Mouse (Mus musculus) heart, adult 8-10 months (tissue): ENCODE results near the gene 1700025G04Rik. TPM values are rescaled to one million over a fixed set of nuclear protein-coding genes. Genes with fewer than 3 reads are reported as not detected.

Source experiments
- DNase-seq: peaks from one replicate; pipeline ENCODE4 v3.0.0; 2022; ENCODE audit warnings: low spot score
- total RNA-seq, 4 experiments: library from RNA; stranded (reverse); gene quantifications; 2 replicates each; pipeline ENCODE4 v1.2.4; 2022

The 1700025G04Rik gene
- total RNA-seq, 4 experiments from 2014 or later: 37.1 to 52.9 (median 46.2) TPM

DNA sequence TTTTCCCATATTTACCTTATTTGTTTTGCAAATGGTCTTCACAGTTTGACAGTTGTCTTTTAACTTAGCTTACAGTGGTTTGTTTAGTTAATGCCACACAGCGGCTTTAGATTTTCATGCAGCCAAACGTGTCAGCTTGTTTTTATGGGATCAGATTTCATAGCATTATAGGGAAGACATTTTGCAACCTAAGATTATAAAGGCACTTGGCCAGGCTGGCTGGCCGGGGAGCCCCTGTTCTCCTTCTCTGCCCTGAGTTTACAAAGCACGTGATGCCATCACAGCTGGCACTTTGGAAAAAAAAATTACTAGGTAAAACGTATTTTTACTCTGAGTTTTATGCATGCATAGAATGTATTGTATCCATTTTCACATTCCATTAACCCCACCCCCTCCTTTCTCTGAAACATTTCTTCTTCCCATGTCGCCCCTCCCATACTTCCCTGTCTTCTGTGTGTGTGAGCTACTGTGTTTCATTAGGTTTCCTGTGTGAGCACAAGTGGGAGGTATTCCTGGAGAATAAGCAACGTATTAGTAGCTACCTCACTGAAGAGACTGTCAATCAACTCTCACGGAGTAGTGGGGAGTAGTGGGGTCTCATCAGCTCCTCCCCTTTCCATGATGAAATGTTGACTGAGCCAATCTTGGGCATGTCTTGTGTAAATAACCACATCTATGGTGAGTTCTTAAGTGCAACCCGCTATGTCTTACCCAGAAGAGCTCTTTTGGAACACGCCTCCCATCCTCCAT lies 93.8 kb downstream of the 1700025G04Rik start:
- no peak for DNase-seq

DNA sequence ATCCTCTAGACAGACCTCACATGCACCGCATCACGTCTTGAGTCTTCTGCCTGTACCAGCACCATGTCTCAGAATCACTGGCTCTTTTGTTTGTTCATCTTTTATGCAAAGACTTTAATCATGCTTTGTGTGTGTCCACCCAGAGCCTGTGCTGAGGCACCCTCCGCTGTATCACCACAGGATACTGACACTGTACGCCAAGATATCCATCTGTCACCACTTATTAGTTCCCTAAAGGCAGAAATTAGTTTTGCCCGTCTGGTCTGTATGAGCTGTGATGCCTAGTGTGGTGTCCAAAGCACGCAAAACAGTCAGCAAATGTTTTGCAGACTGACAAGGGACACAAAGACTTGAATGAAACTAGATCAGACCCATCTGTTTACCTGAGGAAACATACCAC lies 95.7 kb downstream of the 1700025G04Rik start:
- no peak for DNase-seq

DNA sequence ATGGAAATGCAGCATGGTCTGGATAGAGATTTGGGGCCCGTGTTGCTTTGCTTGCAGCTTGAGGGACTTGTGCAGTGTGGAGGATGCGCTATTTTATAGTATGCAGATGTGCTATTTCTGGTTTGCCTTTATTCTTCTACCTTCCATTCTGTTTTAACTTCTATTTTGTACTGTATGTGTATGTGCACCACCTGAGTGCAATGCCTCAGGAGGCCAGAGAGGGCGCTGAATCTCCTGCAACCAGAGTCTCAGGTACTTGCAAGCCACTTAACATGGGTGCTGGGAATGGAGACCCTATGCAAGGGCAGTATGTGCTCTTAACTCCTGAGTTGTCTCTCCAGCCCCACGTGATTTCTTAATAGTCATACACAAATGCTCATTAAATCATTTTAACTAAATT lies 98.4 kb downstream of the 1700025G04Rik start:
- no peak for DNase-seq

DNA sequence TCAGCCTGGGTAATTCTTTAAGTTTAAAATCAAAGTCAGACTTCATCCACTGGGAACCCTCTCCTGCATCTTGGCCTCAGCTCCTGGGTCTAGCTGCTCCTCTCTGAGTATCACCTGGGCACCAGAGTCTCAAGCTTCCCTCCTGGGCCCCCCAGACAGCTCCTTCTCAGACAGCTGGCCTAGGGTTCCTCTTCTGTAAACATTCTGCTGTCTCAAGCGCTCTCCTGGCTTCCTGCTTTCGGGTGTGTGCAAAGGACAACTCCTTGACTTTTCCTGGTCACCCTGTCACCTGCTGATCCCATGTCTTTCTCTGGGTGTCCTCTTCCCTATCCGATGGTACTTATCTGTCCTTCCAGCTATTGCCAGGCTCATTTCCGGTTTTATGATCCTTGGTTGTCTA lies 99.3 kb downstream of the 1700025G04Rik start:
- DNase-seq: no peak

DNA sequence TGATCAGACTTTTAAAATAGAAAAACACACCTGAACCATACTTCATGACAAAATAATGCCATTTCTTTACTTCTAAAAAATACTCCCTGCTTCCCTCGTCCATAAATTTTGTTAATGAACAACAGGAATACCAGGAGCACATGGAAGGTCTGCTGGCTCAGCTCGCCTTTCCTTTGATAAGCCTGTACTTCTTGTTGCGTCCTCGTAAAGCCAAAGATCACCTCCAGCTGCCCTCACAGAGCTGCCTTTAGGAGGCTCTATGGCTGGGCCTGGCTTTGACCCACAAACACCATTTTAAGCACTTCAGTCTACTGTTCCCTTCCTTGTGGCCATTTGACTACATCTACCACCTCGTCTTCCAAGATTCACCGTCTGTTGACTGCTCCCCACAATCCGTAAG lies 101.2 kb downstream of the 1700025G04Rik start:
- no peak for DNase-seq

DNA sequence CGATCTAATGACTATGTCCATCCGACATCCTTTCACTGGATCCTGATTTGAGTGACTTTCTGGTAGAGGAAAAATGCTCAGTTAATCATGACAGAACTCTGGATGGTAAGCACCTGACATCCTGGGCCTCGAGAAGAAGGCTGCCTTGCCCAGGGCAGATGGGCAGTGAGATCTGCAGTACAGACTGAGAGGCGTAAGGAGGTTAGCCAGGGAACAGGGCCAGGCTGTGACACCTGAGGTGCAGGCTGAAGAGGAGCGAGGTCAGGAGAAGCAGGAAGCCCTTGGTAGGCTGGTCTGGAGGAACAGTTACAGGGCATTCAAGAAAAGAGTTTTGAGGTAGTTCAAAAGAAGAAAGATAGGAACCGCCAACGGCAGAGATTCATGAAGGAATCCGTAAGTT lies 101.9 kb downstream of the 1700025G04Rik start:
- DNase-seq: no peak

DNA sequence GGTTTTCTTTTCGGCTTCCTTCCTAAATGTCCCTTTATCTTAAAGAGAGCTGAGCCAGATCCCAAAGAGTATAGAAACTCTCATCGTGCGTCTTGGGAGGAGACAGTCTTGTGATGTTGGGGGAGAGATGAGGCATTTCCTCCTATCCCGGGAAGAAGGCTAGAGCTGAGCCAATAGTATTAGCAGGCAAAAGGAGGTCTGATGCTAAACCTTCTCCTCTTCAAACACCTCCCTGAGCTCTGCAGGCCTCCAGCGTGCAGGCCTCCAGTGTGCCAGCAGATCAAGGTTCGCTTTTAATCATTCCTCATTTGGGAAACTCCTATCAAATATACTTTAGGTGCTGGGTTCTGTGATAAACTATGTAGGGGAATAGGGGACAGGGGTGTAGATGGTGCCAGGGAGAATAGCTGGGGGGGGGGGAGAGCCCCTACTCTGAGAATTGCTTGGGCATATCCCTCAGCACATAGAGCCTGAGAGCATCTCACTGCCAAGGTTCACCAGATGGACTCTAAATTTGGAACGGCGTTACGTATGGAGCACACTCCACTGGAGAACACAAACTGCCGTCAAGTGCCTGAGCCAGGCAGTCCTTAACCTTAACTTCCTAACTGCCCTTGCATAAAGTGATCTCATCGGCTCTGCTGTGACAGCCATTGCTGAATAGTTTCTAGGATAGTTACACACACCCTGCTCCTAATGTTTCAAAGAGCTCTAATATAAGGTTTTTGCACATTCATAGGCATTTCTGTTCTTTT lies 103.7 kb downstream of the 1700025G04Rik start:
- DNase-seq: peak; percentile 37

DNA sequence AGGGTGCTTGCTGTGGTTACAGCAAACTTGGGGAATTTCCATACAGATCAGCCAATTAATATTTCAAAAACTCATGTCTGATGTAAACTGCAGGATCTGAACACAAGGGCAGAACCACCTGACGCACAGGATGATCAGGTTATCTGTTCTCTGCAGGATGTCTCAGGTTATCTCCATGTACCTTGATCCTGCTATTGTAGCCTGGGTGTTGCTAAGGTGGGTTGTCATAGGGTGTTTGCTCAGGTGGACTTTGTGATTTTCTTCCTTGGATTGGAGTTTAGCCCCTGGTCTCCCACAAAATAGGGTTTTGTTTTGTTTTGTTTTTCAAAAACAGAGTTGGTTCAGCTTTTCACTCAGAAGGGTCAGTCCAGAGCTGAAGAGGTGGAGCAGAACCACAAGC lies 104.9 kb downstream of the 1700025G04Rik start:
- DNase-seq: no peak

DNA sequence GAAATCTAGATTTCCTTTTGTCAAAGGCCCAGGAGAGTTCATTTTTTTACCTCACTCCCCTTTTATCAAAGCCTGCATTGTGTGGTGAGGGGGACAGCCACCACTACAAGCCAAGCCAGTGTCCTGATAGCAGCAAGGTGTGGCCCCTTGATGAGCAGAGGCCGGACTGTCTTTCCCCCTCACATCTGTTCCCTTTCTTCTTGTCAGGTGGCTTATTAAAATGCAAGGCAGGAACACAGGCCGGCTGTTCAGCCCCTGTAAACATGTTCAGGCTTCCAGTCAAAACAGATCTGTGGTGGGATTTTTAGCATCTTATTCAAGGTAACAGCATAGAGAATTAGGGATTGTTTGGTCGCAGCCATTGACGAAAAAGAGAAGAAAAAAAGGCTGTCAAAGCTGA lies 105.9 kb downstream of the 1700025G04Rik start:
- DNase-seq: no peak

DNA sequence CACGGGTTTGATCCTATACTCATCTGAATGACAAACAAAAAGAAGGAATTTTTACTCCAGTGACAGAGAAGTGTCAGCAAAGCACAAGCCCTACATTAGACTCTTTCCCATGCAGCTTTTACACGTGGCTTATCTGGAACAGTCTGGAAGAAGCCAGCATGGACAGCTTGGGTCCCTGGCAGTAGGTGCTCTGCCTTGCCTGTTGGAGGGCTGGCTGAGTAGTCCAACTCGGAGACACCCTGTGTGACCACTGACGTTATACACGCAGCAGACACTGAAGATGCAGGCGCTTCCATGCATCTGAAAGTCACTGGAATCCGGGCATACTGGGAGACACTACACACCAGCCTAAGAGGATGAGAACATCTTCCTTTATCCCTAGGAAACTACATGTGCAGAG lies 109.4 kb downstream of the 1700025G04Rik start:
- no peak for DNase-seq

DNA sequence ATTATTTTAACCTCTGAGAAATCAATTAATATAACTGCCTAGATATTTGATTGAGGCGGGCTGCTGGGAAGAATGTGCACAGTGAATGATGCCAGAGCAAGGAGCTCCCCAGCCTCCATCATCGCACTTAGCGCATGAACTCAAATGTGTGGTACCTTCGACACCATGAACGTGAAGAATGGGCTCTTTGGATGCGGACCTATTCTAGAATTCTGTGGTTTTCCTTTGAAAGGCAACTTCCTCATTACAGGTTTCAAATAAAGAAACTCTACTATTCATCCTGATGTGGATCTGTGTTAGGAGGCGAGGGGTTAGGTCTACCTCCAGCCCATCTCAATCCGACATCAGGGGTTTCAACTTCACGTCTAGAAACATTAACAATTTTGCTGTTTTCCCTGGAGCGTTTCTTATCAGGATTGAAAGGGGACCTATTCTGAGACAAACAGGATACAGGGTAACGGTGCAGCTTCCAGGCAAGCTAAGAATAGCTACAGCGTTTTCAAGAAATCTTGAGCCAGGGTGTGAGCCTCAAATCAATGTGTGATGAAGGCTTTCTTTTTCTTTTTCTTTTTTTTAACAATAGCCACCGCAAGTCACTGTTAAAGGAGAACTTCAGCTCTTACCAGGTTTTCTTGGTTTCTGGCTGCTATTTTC lies 110.0 kb downstream of the 1700025G04Rik start:
- DNase-seq: no peak

DNA sequence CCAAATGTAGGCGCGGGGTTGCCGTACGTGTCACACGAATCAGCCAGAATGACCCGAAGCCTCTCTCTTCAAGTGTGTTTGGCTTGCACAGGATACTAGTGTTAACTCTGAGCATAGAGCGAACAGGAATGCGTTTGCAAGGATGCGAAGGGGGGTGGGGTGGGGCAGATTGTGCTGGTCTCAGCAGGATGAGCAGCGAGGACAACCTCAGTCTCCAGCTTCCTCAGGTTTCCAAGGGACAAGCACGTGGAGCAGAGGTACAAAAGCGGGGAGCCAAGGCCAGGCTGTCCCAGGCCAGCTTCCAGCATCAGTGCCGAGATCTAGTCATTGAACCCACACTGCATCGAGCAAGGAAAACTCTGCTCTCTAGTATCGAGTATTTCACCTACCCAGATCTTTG lies 111.2 kb downstream of the 1700025G04Rik start:
- no peak for DNase-seq

DNA sequence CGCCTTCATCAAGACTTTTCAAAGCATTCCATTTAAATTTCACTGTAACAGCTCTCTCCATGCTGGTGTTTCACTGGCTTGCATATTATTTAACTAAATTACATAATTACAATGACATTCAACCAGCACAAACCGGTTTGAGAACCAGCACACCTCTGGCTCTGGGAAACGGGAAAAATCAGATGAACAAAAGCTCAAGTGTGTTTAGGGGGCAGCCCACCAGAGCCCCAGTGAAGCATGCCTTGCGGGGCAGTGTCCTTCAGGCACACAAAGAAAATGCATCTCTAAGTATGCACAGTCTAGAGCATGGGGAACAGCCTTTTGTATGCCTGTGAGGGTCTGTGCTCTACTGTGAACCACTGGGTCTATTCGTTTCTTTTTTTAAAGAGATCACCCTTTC lies 112.3 kb downstream of the 1700025G04Rik start:
- DNase-seq: no peak

DNA sequence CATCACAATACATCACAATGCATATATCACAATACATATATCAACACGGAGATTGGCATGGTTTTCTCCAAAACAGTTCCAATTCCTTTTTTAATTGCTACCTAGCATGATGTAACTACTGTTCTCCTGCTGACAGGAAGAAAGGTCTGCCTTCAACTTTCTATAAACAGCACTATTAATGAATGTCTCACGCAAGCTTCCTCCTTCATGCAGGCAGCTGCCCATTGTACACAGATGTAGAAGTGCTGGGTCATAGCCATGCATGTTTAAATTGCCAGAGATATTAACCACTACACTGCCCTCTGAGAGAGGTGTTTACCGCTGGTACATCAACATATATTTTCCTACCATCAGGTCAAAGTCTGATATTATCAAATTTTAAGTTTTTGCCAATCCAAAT lies 113.1 kb downstream of the 1700025G04Rik start:
- DNase-seq: no peak

DNA sequence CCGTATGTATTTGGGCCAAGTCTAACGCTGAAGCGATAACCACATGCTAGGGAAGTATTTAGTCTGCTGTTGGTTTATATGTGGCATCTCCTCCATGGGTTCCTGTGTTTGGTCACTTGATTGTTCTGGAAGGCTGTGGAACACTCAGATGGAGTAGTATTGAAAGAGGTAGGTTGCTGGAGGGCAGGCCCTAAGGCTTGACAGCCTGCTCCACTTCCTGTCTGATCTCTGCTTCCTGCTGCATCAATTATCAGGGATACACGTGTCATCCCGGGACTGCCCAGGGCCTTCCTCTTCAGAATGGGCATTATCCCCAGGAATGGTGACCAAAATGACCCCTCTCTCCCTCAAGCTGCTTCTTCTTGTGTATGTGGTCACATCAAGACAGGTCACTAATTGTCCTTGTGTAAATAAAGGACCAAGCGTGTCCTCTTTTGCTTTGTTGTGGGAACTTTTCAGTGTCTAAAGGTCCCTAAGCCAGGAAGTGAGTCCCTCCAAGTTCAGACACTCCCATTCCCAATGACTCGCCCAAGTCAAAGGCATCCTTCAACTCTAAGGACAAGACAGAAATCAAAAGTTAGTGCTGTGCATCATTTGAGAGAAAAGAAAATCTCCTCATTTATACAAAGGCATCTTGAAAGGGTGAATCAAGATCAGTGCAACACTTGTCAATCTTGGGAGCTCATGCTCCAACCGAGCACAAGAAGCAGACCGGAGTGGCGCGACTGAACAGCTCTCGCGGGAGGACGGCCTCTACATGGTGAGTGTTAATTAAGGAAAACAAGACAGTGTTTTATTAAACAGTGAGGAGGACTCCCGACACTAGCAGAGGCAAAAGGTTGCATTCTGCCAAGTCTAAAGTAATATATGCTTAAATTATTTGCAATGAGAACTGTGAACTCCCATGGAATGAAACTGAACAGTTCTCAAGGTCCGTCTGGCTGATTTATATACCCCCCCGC lies 114.2 kb downstream of the 1700025G04Rik start:
- no peak for DNase-seq

DNA sequence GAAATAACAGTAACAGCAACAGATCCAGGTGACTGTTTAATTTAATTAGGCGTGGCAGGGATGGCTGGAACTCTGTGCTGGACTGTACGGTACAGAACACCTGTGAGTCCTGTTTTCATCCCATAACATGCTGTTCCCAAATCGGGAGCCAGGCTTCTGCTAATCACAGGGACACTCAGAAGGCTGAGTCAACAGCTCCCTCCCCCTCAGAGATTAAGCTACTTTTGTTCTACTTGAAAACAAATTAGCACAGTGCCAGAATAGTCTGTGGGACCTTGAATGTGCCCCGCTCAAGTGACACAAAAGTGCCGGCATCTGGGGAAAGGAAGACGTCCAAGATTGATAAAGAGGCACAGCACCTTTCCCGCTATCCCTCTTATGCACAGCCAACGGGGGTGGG lies 115.0 kb downstream of the 1700025G04Rik start:
- DNase-seq: peak; percentile 71

DNA sequence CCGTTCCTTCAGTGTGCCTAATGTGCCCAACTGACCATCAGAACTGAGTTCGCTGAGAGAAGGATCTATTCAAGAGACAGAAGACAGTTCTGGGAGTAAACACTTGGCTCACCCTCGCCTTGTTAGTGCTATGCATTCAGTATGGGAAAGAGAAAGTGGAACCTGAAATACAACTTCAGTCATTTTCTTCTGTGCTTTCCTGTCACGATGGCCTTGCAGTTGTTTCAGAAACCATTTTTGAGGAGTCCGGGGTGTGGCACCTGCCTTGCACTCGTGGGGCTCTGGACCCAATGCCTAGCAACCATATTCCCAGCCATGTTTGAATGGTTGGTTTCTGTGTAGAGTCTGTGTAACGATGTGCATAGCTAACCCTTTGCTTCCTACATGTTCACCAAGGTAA lies 115.5 kb downstream of the 1700025G04Rik start:
- no peak for DNase-seq

DNA sequence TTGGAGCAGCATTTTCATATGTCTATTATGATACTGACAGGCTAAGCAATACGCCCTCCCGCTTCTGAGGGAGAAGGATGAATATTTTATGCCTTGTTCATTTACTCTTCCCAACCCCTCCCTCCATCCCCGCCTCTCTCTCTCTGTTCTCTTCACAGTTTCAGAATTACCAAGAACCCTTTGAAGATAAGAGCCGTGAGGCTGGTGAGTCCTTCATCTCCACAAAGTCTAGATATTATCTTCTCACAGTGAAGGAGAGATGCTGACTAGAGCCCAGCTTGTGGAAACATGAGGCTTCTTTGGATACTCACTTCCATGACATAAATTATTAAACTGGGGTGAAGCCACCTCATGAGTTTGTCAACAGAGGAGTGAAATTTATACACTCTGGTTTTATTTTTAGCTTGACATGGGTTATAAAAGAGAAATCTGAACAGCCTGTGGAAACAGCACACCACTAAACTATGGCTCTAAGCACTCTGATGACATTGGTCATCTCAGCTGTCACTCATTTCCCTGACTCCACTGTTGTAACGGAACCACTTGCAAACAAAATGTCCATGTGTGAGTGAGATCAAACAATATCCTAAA lies 116.7 kb downstream of the 1700025G04Rik start:
- no peak for DNase-seq

DNA sequence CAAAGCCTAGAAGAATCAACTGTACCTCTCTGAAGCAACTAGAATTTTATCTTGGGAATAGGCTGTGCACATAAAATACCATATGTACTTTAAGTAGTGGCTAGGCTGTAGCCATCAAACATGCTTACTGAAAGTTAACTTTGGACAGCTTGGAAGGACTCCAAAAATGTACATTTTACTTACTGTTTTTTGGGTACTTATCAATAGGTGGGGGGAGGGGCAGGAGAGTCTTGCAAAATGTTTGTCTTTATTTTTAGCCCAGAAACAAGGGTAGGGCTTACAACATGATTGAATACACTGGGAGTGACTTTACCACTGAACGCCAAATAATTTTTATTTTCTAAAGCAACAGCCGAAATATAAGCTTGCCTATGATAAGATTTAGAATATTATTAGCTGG lies 118.3 kb downstream of the 1700025G04Rik start:
- no peak for DNase-seq

DNA sequence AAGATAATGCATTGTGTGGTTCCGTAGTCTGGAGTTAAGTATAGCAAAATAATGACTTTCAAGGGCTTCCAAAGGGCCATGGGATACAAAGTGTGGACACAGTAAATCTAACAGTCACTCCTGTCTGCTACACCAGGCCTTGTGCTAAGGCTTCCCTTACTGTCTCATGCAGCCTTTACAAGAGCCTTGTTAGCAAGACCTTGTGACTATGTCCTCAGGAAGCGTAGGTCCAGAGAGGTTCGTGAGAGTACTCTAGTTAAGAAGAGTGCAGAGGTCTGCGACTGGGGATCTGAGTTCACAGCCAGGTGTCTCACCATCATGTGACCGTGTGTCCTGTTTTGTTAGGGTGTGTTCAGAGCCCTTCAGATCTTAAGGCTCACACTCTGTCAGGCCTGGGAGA lies 121.8 kb downstream of the 1700025G04Rik start:
- no peak for DNase-seq

DNA sequence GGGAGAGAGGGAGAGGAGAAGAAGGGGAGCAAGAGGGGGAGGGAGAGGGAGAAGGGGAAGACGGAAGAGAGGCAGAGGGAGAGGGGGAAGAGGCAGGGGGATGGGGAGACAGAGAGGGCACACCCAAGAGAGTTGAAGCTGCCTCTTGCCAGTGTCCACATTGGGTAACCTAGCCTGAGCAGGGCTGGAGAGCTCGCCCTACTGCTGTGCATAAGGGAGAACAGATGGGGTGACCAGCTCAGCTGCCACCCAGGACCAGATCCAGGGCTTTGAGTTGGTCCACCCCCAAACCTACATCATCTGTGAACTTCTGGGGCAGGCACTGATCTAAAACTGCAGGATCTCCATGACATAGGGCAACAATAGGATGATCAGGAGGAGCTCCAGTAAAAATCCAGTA lies 125.1 kb downstream of the 1700025G04Rik start:
- no peak for DNase-seq
